Mouse (Mus musculus): ENCODE data around the gene Sptbn1. TPM values are rescaled to one million over a fixed set of nuclear protein-coding genes. Genes with fewer than 3 reads are reported as not detected.

Gene Sptbn1
- polyA plus RNA-seq, 1 experiment from 2014 or later, result 215 TPM

- WGBS, result 68% methylated on average over 4 of the region's 4 CpGs
- H3K4me3 ChIP-seq (ENCODE audit: control insufficient read depth in 1 of 2, insufficient read depth in 1 of 2, low read depth in 1 of 2, low read length in 2 of 2), result no peak overlapping the region
- 0 out of 4 replicates have a peak overlapping the region, but pooled peaks of 1 of the 2 experiments have one; percentile 33 for H3K27ac ChIP-seq (replicated peaks in 1 of 2; ENCODE audit: control insufficient read depth in 1 of 2, insufficient read depth in 1 of 2, low read depth in 2 of 2, low read length in 2 of 2)
Measured at GRCm38 (mm10) chr11:30237960-30238359, 30.0 kb downstream of the Sptbn1 start.

GRCm38 (mm10) chr11:30236681-30237242, 31.2 kb downstream of the Sptbn1 start:
- no peak overlapping the region for H3K4me2 ChIP-seq (ENCODE audit: low read length)
- no peak for ATAC-seq (ENCODE audit: insufficient number of reproducible peaks, insufficient read depth, low FRiP score, low read depth)
- H3K9me3 ChIP-seq (ENCODE audit: control insufficient read depth, low read length), result no peaks in the 10 kb centered on the region
- no peak overlapping the region; the same call in 1 of the 2 replicates for H3K9ac ChIP-seq (ENCODE audit: low read length)
- WGBS, result 29% methylated on average over 4 of the region's 4 CpGs
- H3K27ac ChIP-seq (replicated peaks in 1 of 2; ENCODE audit: control insufficient read depth in 1 of 2, insufficient read depth in 1 of 2, low read depth in 2 of 2, low read length in 2 of 2), result peak overlapping the region; percentile 1 to 74; a peak in 2 of 4 replicates
- H3K36me3 ChIP-seq (ENCODE audit: control insufficient read depth, insufficient read depth, low read length), result peaks cover 46% of the 10 kb centered on the region
- peaks cover 19 to 52% of the 10 kb centered on the region in 2 experiments for H3K4me1 ChIP-seq (ENCODE audit: control insufficient read depth in 2 of 2, insufficient read depth in 2 of 2, low read length in 2 of 2)
- no peaks in the 10 kb centered on the region for H3K27me3 ChIP-seq (ENCODE audit: control insufficient read depth, insufficient read depth, low read length)
- no peak overlapping the region for H3K4me3 ChIP-seq (ENCODE audit: control insufficient read depth in 1 of 2, insufficient read depth in 1 of 2, low read depth in 1 of 2, low read length in 2 of 2)

More at GRCm38 (mm10) chr11:30237960-30238359, 30.0 kb downstream of the Sptbn1 start:
- no peak for ATAC-seq (ENCODE audit: insufficient number of reproducible peaks, insufficient read depth, low FRiP score, low read depth)
- peaks cover 44% of the 10 kb centered on the region for H3K36me3 ChIP-seq (ENCODE audit: control insufficient read depth, insufficient read depth, low read length)
- H3K4me2 ChIP-seq (ENCODE audit: low read length), result no peak overlapping the region
- H3K9me3 ChIP-seq (ENCODE audit: control insufficient read depth, low read length), result no peaks in the 10 kb centered on the region
- H3K27me3 ChIP-seq (ENCODE audit: control insufficient read depth, insufficient read depth, low read length), result no peaks in the 10 kb centered on the region
- no peak overlapping the region for H3K9ac ChIP-seq (ENCODE audit: low read length)
- H3K4me1 ChIP-seq (ENCODE audit: control insufficient read depth in 2 of 2, insufficient read depth in 2 of 2, low read length in 2 of 2), result peaks cover 20 to 52% of the 10 kb centered on the region in 2 experiments

GRCm38 (mm10) chr11:30235666-30236065, 32.3 kb downstream of the Sptbn1 start:
- H3K4me3 ChIP-seq (ENCODE audit: control insufficient read depth in 1 of 2, insufficient read depth in 1 of 2, low read depth in 1 of 2, low read length in 2 of 2), result no peak overlapping the region
- no peak overlapping the region for H3K9ac ChIP-seq (ENCODE audit: low read length)
- ATAC-seq (ENCODE audit: insufficient number of reproducible peaks, insufficient read depth, low FRiP score, low read depth), result 0 out of 2 replicates have a peak, but pooled peaks have one; percentile 29
- no peak overlapping the region for H3K4me2 ChIP-seq (ENCODE audit: low read length)
- H3K36me3 ChIP-seq (ENCODE audit: control insufficient read depth, insufficient read depth, low read length), result peaks cover 44% of the 10 kb centered on the region
- no peak overlapping the region for H3K27ac ChIP-seq (replicated peaks in 1 of 2; ENCODE audit: control insufficient read depth in 1 of 2, insufficient read depth in 1 of 2, low read depth in 2 of 2, low read length in 2 of 2)
- no peaks in the 10 kb centered on the region for H3K27me3 ChIP-seq (ENCODE audit: control insufficient read depth, insufficient read depth, low read length)
- H3K4me1 ChIP-seq (ENCODE audit: control insufficient read depth in 2 of 2, insufficient read depth in 2 of 2, low read length in 2 of 2), result peaks cover 19 to 52% of the 10 kb centered on the region in 2 experiments
- no peaks in the 10 kb centered on the region for H3K9me3 ChIP-seq (ENCODE audit: control insufficient read depth, low read length)

- H3K27ac ChIP-seq (replicated peaks in 1 of 2; ENCODE audit: control insufficient read depth in 1 of 2, insufficient read depth in 1 of 2, low read depth in 2 of 2, low read length in 2 of 2), result no peak overlapping the region; a peak in 1 of 4 replicates
- no peak for ATAC-seq (ENCODE audit: insufficient number of reproducible peaks, insufficient read depth, low FRiP score, low read depth)
- H3K27me3 ChIP-seq (ENCODE audit: control insufficient read depth, insufficient read depth, low read length), result no peaks in the 10 kb centered on the region
- H3K4me2 ChIP-seq (ENCODE audit: low read length), result no peak overlapping the region
- no peaks in the 10 kb centered on the region for H3K9me3 ChIP-seq (ENCODE audit: control insufficient read depth, low read length)
- WGBS, result 93% methylated on average over 2 of the region's 2 CpGs
- H3K4me3 ChIP-seq (ENCODE audit: control insufficient read depth in 1 of 2, insufficient read depth in 1 of 2, low read depth in 1 of 2, low read length in 2 of 2), result no peak overlapping the region
- peaks cover 40% of the 10 kb centered on the region for H3K36me3 ChIP-seq (ENCODE audit: control insufficient read depth, insufficient read depth, low read length)
- H3K4me1 ChIP-seq (ENCODE audit: control insufficient read depth in 2 of 2, insufficient read depth in 2 of 2, low read length in 2 of 2), result peaks cover 21 to 52% of the 10 kb centered on the region in 2 experiments
- H3K9ac ChIP-seq (ENCODE audit: low read length), result no peak overlapping the region
Measured at GRCm38 (mm10) chr11:30235218-30235617, 32.8 kb downstream of the Sptbn1 start.

- Histone ChIP-seq H3K4me3 (ENCODE audit: control insufficient read depth in 1 of 2, insufficient read depth in 1 of 2, low read depth in 1 of 2, low read length in 2 of 2) (no peak overlapping the region), H3K27ac (replicated peaks in 1 of 2; ENCODE audit: control insufficient read depth in 1 of 2, insufficient read depth in 1 of 2, low read depth in 2 of 2, low read length in 2 of 2) (no peak overlapping the region; a peak in 1 of 4 replicates), H3K9me3 (ENCODE audit: control insufficient read depth, low read length) (no peaks in the 10 kb centered on the region), H3K4me1 (ENCODE audit: control insufficient read depth in 2 of 2, insufficient read depth in 2 of 2, low read length in 2 of 2) (peaks cover 24 to 59% of the 10 kb centered on the region in 2 experiments), H3K27me3 (ENCODE audit: control insufficient read depth, insufficient read depth, low read length) (no peaks in the 10 kb centered on the region), H3K36me3 (ENCODE audit: control insufficient read depth, insufficient read depth, low read length) (peaks cover 35% of the 10 kb centered on the region), H3K9ac (ENCODE audit: low read length) (no peak overlapping the region), H3K4me2 (ENCODE audit: low read length) (no peak overlapping the region)
- WGBS, result 79% methylated on average over 4 of the region's 4 CpGs
- ATAC-seq (ENCODE audit: insufficient number of reproducible peaks, insufficient read depth, low FRiP score, low read depth), result no peak
Measured at GRCm38 (mm10) chr11:30233946-30234345, 34.0 kb downstream of the Sptbn1 start.

- 77% methylated on average over 2 of the region's 2 CpGs for WGBS
- Histone ChIP-seq H3K9ac (ENCODE audit: low read length) (no peak overlapping the region), H3K36me3 (ENCODE audit: control insufficient read depth, insufficient read depth, low read length) (peaks cover 23% of the 10 kb centered on the region), H3K4me3 (ENCODE audit: control insufficient read depth in 1 of 2, insufficient read depth in 1 of 2, low read depth in 1 of 2, low read length in 2 of 2) (no peak overlapping the region), H3K4me2 (ENCODE audit: low read length) (no peak overlapping the region), H3K9me3 (ENCODE audit: control insufficient read depth, low read length) (no peaks in the 10 kb centered on the region), H3K4me1 (ENCODE audit: control insufficient read depth in 2 of 2, insufficient read depth in 2 of 2, low read length in 2 of 2) (peaks cover 24 to 54% of the 10 kb centered on the region in 2 experiments), H3K27me3 (ENCODE audit: control insufficient read depth, insufficient read depth, low read length) (no peaks in the 10 kb centered on the region), H3K27ac (replicated peaks in 1 of 2; ENCODE audit: control insufficient read depth in 1 of 2, insufficient read depth in 1 of 2, low read depth in 2 of 2, low read length in 2 of 2) (peak overlapping the region in 1 of 2 experiments; percentile 12; a peak in 1 of 4 replicates)
- no peak for ATAC-seq (ENCODE audit: insufficient number of reproducible peaks, insufficient read depth, low FRiP score, low read depth)
Measured at GRCm38 (mm10) chr11:30232082-30232481, 35.9 kb downstream of the Sptbn1 start.

- no peak for ATAC-seq (ENCODE audit: insufficient number of reproducible peaks, insufficient read depth, low FRiP score, low read depth)
- H3K36me3 ChIP-seq (ENCODE audit: control insufficient read depth, insufficient read depth, low read length), result peaks cover 21% of the 10 kb centered on the region
- WGBS, result 65% methylated on average over 3 of the region's 3 CpGs
- no peak overlapping the region for H3K4me2 ChIP-seq (ENCODE audit: low read length)
- peak overlapping the region; percentile 13; the same call in 1 of the 2 replicates for H3K9ac ChIP-seq (ENCODE audit: low read length)
- no peaks in the 10 kb centered on the region for H3K9me3 ChIP-seq (ENCODE audit: control insufficient read depth, low read length)
- no peaks in the 10 kb centered on the region for H3K27me3 ChIP-seq (ENCODE audit: control insufficient read depth, insufficient read depth, low read length)
- H3K27ac ChIP-seq (replicated peaks in 1 of 2; ENCODE audit: control insufficient read depth in 1 of 2, insufficient read depth in 1 of 2, low read depth in 2 of 2, low read length in 2 of 2), result peak overlapping the region; percentile 62 to 88
- no peak overlapping the region for H3K4me3 ChIP-seq (ENCODE audit: control insufficient read depth in 1 of 2, insufficient read depth in 1 of 2, low read depth in 1 of 2, low read length in 2 of 2)
- peaks cover 25 to 53% of the 10 kb centered on the region in 2 experiments for H3K4me1 ChIP-seq (ENCODE audit: control insufficient read depth in 2 of 2, insufficient read depth in 2 of 2, low read length in 2 of 2)
Measured at GRCm38 (mm10) chr11:30231336-30231735, 36.6 kb downstream of the Sptbn1 start.
